Mouse (Mus musculus) R1 (cell line): ENCODE data around the gene Gm21497.
"Not testable (repeated sequence)": the region's sequence is repeated elsewhere in the genome, so short reads cannot be mapped to it uniquely, and the experiment has no call there.

Experiments
- DNase-seq: peaks from one replicate; pipeline ENCODE4 v3.0.0-alpha.2; 2018; ENCODE audit warnings: low read depth, low spot score

Gm21497 gene

GRCm38 (mm10) chrY:61646446-61646845 lies at the start of gene Gm21497:
Gene Gm21497, plus strand, starts transcription at chrY:61646746.
- not testable (repeated sequence) for DNase-seq
